Mouse (Mus musculus) cerebellum, postnatal 4 days (tissue): Measurements from ENCODE around the gene Chst3.
A peak's percentile ranks its signal among the peaks of the same experiment; 100 is the strongest.
"Not testable (repeated sequence)": the region's sequence is repeated elsewhere in the genome, so short reads cannot be mapped to it uniquely, and the experiment has no call there.

Source experiments
- DNase-seq, 2 experiments: peaks; one replicate each; pipeline ENCODE4 v3.0.0; 2022; ENCODE audit warnings: low spot score in 2 of 2, mixed read lengths in 1 of 2

The Chst3 gene

DNA sequence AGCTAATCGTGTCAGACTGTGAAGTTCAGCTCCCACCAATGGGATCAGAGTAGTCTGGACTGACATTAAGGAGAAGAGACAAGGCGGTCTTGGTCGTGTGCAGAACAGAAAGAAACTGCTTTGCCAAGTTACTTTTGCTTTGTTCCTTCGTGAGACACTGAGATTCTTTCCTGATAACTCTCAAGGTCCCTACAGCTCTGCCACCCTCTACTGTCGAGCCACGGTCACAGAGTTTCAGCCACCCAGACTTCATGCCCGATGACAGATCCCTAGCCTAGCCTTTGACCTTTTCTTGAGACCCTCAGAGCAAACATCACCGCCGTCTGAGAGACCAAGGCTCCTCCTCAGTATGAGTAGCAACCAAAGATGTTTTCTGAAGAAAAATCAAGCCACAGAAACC is 14.9 kb upstream of the Chst3 start:
- no peak for DNase-seq

DNA sequence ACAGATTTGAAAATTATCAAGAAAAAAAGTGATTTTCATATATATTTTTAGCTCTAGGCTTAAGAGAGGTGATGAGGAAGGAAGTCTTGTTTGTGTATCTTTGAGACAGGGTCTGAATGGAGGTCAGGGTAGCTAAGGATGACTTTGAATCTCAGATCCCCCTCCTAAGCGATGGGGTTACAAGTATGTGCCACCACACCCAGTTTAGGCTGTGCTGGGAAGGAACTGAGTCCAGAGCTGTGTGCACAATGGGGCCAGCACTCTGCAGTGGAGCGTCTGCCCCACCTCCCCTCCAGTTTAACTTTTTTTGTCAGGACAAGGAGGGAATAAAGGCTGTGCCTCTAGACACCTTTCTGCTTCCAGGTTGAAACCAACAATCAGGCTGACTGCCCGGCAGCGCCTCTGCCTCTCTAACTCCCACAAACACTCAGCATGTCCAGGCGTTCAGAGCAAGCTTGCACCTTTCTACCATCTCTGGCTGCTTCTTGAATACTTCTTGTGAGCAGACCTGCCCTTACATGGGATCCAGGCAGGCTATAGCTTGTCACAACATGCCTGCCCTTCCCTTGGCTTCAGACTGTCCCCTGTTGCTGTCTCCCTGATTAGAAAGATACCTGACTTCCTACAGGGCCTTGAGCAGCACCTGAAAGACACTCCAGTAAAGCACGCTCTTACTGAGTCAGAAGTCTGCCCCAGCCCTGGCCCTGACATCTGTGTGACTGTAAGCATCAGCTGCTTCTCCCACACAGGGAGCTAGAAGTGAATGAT is 11.4 kb upstream of the Chst3 start:
- DNase-seq: no peak

DNA sequence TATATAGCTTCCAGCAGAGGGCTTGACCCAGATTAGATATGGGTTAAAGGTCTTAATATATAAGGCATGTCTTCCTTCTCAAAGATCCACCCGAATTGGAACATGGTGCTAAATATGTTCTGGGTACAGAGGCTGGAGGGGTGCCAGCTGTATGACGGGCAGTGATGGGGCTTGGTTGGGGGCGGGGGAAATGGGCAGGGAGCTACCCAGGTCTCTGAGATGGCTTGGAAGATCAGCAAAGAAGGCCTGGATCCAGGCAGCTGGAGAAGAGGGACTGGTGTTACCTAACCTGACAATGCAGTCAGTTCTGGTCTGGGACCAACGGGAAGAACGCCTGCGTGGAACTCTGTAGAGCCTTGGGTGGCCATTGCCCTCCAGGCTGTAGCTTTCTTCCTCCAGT is 10.1 kb upstream of the Chst3 start:
- DNase-seq: no peak

DNA sequence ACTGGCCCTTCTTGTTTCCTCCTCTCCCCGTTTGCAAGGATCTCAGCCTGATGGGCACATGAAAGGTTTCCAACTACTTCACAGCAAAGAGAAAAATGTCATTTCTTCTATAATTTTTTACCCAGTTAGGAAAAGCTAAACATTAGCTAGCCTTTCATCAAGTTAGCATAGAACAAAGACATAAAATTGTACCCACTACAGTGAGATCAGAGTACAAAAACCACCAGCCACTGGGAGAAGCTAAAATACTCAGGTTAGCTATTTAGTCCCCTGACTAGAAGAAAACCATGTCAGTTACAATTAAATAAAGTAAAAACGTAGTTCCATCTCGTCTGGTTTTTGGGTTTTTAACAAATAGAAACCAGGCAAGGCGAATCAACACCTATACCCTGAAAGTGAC is 8.6 kb upstream of the Chst3 start:
- no peak for DNase-seq

DNA sequence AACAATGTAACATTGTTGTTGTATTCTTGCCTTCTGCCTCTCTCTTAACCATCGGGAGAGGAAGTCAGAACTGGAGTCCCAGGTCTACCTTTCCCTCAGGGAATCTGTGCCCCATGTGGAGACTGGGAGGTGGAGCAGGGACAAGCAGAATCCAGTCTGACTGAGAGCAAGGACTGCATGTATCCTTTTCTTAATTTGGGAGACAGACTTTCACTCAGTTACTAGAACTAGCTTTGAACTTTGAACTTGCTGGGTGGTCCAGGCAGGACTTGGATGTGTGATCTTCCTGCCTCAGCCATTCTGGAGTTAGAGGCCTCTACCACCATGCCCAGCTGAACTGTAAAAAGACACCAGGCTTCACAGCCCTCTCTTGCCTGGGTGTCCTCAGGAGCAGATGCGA is 5.5 kb upstream of the Chst3 start:
- DNase-seq: no peak

DNA sequence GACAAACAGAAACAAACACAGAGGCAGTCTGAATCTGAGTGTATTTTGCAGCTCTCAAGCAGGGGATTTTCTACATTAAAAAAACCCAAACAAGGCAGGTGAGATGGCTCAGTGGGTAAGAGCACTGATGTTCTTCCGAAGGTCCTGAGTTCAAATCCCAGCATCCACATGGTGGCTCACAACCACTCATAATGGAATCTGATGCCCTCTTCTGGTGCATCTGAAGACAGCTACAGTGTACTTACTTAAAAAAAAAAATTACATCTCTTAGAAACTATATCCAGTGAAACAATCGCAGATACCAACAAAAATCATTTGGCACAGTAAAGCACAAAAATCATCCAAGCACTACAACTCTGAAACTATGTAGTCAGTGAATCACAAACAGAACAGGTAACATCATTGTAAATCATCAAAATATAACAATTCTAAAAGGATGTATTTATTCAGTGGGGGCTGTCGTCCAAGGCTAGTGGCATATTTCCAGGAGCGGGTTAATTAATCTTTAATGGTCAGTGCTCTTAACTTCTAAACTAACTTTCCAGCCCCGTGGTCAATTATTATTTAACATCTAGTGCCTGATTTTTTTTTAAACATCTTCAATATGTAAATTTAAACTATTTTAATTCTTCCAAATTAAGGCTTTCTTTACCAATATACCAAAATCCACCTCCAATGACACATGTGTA is 2.7 kb upstream of the Chst3 start:
- not testable (repeated sequence) for DNase-seq

DNA sequence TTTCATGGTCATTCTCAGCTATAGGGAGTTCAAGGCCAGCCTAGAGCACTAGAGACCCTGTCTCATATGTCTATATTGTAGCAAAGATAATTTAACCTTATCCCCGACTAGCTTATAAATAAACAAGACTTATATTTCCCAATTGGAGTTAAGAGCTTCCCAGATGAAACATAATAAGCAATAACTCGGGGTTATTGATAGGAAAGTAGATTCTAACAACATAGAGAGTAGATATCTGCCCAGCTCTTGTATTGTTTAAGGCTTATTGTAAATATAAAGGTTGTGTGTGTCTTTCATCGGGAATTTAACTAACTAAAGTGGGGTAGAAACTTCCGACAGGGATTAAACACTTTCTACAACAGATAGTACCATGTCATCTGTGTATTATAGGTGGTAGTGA is 1.5 kb upstream of the Chst3 start:
- DNase-seq: no peak

DNA sequence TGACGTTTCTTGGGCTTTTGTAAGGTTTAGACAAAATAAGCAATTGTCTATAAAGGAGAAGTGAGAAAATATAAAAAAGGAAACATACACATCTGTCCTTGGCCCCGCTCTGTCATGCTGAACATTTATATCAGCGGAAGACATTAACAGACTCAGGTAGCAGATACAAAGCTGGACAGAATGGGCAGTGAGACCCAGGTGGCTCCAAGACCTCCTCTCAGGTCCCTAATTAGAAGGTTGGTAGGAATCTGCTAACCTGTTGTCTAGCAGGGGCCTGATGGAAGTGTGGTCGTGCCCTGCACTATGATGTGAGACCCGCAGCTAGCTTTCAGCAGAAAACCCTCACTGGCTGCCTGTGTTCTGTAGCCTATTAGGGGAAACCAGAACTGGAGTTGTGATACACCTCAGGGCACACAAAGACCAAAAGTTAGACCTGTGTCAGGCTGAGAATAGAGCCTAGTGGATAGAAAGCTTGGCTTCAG is 1.0 kb upstream of the Chst3 start:
- DNase-seq: no peak

DNA sequence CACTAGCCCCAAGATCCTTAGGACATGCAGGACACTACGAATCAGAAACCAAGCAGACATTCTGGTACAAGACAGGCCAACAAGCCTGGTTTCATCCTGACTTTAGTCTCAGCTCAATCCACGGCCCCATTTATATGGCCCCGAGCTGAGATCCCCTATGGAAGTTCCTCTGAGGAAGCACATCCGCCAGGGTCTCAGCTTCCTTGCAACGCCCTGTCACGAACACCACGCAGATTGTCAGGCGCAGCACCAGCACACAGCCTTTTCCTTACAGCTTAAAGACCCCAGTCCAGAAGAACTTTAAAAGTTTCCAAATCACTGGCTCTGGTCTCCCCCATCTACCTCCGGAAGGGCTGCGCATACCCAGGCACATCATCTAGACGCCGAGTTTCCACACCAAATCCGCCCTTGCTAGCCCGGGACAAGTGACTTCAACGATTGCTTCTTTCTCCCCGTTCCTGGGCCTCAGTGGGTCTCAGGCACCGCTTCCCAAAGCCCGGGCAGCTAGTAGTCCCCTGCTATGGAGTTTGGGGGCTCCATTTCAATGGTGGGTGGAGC is 948 bp downstream of the Chst3 start:
- no peak for DNase-seq

DNA sequence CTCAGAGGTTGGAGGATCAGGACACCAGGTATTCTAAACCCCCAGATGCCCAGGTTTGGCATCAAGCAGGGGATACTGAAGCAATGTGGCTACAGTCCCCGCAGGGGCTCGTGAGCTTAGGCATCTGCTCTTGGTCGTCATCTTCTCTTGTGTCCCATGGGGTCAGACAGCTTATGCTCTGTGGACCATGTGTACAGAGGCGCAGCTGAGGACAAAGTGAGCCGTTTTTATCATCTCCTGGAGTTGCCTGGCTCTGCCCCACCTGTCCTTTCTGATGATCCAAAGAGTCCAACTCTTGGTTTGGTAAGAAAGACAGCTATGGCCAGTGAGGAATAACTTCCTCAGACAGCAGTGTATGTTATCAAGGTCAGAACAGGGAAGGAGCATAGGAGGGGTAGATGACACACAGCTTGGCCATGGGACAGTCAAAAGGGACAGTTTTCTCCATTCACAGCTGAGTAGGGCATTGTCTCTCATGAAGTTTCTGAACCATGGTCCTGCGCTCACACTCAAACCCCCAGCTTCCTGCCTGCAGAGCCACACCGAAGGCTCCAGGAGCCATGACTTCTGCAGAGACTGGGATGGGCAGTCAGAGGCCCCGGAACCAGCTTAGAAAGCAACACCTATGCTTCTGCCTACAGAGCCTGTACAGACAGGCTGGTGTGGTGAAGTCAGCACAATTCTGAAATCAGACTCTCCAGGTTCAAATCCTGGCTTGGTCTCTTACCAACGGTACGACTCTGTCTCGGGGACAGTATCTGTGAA is 2.5 kb downstream of the Chst3 start:
- DNase-seq: no peak

DNA sequence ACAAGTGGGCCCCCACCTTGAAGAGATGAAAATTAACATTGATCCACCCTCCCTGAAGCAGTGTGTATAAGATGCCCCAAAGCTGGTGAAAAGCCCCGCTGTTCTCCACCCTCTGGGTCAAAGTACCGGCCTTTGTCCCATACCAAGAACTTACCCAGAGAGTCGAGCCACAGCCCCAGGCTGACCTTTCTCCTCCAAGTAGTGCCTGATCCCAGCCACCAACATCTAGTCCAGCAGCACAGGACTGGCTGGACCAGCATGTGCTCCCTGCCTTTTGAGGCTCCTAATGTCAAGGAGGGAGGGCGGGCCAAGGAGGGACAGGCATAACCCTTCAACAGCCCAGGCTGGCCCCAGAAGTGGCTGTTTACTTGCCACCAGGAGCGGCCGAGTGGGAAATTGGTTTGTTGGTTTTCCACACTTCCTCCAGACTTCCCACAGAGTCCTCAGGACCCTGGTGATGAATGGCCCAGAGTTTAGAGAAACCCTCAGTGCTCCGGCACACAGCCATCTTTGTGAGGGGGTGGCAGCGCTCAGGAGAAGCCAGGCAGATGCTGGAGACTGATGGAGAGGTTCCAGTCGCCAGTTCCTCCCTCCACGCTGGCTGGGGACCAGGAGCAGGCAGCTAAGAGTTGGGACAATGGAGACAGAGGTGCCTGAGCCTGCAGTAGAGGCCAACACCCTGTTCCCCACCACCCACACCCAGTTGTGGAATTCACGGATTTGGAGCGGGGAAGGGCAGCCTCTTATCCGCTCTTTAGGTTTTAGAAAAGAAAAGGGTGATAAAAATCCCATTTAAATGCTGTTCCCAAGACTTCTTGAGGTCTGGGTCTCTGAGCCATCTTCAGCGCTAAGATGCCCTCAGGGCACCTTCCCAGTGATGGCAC is 3.7 kb downstream of the Chst3 start:
- DNase-seq: no peak

DNA sequence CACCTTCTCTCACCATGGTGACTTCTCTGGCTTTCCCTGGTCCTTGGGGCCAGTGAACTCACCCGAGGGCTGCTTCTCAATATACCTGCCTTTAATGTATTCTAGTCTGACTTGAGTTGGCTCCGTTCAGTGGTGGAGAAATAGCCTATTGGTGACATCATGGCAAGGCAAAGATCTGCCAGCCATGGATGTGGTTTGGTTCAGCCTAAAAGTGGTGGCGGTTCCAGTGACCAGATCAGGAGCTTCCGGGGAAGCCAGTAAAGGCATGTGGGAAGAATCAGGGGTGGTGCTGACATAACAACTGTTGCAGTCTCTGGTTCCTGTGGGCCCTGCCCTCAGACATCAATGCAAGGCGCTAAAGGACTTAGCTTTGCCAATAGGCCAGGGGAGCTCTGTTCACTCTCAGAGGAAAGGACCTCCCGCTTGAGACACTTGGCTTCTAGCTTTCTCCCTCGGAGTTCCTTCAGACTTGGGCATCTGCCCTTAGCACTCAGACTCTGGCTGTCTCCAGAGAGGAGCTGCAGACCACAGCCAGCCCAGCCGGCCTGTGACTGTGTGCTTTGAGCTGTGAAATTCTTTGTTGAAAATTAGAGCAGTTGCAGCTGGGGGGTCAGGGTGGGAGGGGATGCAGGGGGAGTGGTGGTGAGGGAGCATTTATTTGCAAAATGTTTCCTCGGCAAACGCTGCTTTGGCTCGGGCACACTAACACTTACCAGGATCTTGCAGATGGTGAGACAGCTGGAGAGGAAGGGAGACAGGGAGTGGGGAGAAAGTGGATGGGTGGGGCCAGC is 6.3 kb downstream of the Chst3 start:
- DNase-seq: no peak

DNA sequence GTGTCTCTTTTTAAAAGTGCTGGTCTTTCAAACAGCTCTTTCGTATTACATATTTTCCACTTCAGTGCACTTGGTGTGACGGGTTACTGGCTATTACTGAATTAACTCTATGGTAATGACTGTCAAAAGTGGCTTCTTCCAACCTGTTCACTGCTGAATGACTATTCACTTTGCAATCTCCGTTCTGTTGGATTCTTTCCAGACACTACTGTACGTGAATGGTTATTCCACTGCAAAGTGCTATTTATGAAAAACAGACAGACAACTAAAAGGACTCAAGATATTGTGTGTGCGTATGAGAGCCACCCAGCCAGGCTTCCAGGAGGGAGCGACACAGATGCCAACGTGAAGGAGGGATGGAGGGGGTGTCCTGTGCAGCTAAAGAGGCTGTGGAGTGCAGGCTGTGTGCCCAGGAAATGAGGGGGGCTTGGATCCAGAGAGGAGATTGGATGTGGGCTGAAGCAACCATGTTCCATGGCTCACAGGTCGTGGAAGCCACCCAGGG is 7.5 kb downstream of the Chst3 start:
- no peak for DNase-seq

DNA sequence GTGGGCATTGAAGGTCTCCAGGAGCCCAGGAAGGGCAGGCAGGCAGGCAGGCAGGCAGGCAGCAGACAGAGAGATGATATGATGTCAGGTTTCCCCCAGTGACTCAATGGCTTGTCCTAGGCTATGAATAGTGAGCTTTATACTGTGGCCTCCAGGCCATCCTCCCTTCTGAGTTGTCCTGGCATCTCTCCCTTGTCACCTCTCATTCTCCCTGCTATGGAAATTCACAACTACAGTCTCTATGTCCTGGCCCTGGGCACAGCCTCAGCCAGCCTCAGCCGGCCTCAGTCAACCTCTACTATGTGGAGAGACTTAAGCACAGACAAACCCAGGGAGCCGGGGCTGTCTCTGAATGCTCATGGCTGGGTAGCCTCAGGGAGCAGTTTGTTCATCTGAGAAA is 8.6 kb downstream of the Chst3 start:
- no peak for DNase-seq

DNA sequence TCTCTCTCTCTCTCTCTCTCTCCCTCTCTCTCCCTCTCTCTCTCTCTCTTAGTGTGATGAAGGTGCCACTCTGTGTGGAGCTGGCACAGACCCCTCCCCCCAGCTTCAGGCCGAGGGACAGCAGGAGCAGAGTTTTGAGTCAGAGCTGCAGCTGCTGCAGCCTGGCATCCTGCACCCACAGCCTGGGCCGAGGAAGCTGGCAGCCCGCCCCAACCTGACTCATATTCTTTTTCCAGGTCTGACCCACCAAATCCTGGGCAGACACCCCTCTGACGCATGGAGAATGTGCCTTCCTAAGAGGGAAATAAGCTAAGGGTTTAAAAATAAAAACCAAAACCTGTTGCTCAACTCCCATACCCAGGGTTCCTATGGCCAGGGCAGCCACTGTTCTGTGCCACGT is 9.8 kb downstream of the Chst3 start:
- peak in 1 of 2 experiments; percentile 62 for DNase-seq

DNA sequence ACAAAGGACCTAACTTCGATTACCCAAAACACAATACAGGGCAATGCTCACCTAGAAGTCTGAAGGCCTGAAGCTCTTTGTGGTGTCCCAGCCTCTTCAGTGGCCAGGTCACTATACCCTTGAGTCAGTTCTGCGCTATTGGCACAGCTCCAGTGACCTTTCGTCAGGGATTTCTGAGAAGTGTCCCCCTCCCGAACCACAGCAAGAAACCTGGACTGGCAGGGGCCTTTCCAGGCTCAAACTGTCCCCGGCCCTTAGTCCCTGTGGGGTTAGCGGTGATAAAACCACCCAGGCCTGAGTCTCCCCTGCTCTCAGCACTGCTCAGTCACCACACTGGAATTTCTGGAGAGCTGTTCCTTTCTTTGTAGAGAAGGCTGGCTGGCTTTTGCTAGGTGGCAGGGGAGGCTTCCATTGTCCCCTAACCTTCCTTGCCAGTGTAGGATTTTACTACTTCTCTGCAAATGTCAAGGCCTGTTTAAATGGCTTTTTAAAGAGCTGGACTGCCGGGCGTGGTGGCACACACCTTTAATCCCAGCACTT is 11.8 kb downstream of the Chst3 start:
- no peak for DNase-seq

DNA sequence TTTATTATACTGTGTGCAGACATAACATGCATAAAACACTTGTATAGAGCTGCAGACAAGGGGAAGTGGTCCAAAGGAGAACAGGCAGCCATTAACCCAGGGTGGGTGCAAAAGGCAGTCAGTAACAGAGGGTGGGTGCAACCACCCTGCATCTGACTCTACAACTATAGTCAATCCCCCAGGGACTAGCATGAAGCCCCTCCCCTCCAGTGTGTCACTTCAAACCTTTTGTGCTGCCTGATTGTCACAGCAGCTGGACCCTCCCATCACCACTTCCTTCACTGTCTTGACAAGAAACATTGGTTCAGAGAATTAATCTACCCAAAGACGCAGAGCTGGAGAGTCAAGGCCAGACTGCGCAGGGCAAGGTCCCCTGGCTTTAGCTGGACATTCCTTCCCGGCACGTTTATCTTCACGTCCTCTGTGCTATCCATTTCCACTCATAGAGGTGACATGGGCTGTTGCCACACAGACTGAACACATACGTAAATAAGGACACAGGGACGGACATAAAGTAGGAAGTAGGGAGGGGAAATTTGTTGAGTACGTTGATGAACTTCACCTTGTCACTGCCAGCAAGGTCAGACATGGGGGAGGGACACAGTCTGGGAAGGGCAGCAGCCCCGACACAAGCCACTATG is 13.3 kb downstream of the Chst3 start:
- no peak for DNase-seq

DNA sequence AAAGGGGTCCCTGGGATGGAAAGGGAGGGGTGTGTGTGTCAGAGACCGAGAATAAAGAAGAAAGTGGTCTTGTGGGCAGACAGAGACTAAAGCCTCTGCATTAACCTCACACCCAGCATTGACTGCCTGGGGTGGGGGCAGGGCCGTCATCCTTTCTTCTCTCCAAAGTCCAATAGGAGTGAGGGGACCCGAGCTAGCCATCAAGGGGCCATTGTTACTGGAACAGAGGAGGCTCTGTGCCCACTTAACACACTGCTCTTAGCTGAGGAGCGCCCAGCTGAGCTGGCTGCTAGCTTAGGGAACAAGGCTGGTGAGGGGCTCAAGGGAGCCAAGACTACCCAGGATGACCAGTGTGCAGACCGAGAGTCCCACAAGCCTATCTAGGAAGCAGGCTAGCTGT is 16.3 kb downstream of the Chst3 start:
- DNase-seq: no peak

DNA sequence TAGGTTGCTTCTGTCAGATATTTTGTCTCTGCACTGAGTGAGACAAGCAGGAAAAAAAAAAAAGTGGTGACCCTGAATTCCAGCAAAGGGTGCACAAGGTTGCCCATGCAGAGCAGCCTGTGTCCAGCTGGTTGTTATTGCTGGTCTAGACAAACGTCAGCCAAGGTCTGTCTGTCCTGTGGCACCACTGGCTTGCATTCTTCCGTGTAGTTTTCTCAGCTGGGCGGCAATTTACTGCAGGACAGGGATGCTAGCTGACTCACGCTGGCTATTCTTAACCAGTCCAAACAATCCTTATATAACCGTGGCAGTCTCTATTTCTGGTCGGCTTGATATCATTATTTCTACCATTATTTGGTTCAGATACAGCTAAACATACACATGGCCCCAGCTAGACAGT is 18.1 kb downstream of the Chst3 start:
- DNase-seq: no peak

DNA sequence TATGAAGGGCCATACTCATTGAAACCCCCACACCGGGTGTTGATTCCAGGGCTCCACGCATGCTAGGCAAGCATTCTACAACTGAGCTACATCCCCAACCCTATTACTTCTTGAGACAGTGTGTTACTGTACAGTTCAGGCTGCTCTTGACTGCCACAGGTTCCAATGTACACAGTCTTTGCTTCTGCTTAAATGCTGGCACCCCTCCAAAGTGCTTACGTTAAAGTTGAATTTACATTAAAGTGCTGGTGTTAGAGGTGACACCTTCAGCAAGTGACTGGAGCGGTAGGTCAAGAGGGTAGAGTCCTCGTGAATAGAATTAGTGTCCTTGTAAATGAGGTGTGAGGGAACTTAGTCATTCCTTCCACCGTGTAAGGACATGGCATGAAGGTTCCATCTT is 19.7 kb downstream of the Chst3 start:
- DNase-seq: no peak
